Mouse (Mus musculus): Measurements from ENCODE around the gene Gm21987.

- TF ChIP-seq GATA1 (IDR thresholded peaks at IDR 0.05; ENCODE audit: low read length), result no peak
- TF ChIP-seq TAL1 (IDR thresholded peaks at IDR 0.05; ENCODE audit: low read length), result no peak
Observed at GRCm38 (mm10) chr16:38406708-38407107, 59.9 kb downstream of the Gm21987 start.
